Mouse (Mus musculus) liver, embryonic 15.5 days (tissue): ENCODE measurements around the gene Rcan2. TPM values are rescaled to one million over a fixed set of nuclear protein-coding genes. Genes with fewer than 3 reads are reported as not detected.
A peak's percentile ranks its signal among the peaks of the same experiment; 100 is the strongest.

Experiments used
- ATAC-seq: fragments of 200-750 bp; cut with Nextera tagmentation; 2 replicates; pipeline ENCODE4 v1.8.0; 2017; ENCODE audit warnings: moderate number of reproducible peaks, mild to moderate bottlenecking, moderate library complexity; ENCODE audit not compliant: insufficient read depth
- H3K27ac ChIP-seq: fragments of 300-500 bp; sonication (generic); replicated peaks from 2 replicates; pipeline ENCODE4 v1.5.1; 2015; ENCODE audit warnings: mild to moderate bottlenecking, inconsistent platforms
- H3K27me3 ChIP-seq: fragments of 300-500 bp; sonication (generic); 2 replicates; pipeline ENCODE4 v1.6.1; 2015; ENCODE audit warnings: mild to moderate bottlenecking, inconsistent platforms
- H3K36me3 ChIP-seq: fragments of 300-500 bp; sonication (generic); replicated peaks from 2 replicates; pipeline ENCODE4 v1.6.1; 2015; ENCODE audit warnings: moderate library complexity, mild to moderate bottlenecking, inconsistent platforms
- H3K4me1 ChIP-seq: fragments of 300-500 bp; sonication (generic); replicated peaks from 2 replicates; pipeline ENCODE4 v1.6.1; 2015; ENCODE audit warnings: inconsistent platforms
- H3K4me2 ChIP-seq: fragments of 300-500 bp; sonication (generic); 2 replicates; pipeline ENCODE4 v1.6.1; 2015; ENCODE audit warnings: moderate library complexity, mild to moderate bottlenecking, inconsistent platforms
- H3K4me3 ChIP-seq: fragments of 300-500 bp; sonication (generic); replicated peaks from 2 replicates; pipeline ENCODE4 v1.5.1; 2015; ENCODE audit warnings: mild to moderate bottlenecking, inconsistent platforms
- H3K9ac ChIP-seq: fragments of 300-500 bp; sonication (generic); 2 replicates; pipeline ENCODE4 v1.6.1; 2015; ENCODE audit warnings: moderate library complexity, mild to moderate bottlenecking, inconsistent platforms
- H3K9me3 ChIP-seq: fragments of 300-500 bp; sonication (generic); replicated peaks from 2 replicates; pipeline ENCODE4 v1.6.1; 2016; ENCODE audit warnings: inconsistent platforms
- WGBS: fragments of 180-500 bp; shearing (Covaris S2); methylation state at CpG from one replicate; pipeline ENCODE4 v1.1.7; 2015; ENCODE audit warnings: mixed read lengths; ENCODE audit not compliant: insufficient replicate concordance; 5-methylcytosine and 5-hydroxymethylcytosine counted together
- polyA plus RNA-seq: library from polyadenylated mRNA; unstranded; fragments of >200 nt; fragmentation: Nextera tagmentation; extraction: Ambion mirVana; gene quantifications from 2 replicates; pipeline ENCODE4 v1.2.1, GENCODE M21; 2015

Gene Rcan2
- polyA plus RNA-seq, 1 experiment from 2014 or later, result 0.83 TPM

GRCm38 (mm10) chr17:44077843-44078160 lies 276.7 kb downstream of the Rcan2 start:
- H3K9me3 ChIP-seq, result no peaks in the 10 kb centered on the region
- WGBS, result 43% methylated on average over 2 of the region's 2 CpGs
- H3K9ac ChIP-seq, result no peak overlapping the region
- no peak overlapping the region for H3K27ac ChIP-seq
- H3K27me3 ChIP-seq, result no peaks in the 10 kb centered on the region
- no peak overlapping the region for H3K4me2 ChIP-seq
- no peak overlapping the region for H3K4me3 ChIP-seq
- peaks cover 9% of the 10 kb centered on the region; the same call in 1 of the 2 replicates for H3K4me1 ChIP-seq
- no peaks in the 10 kb centered on the region for H3K36me3 ChIP-seq
- no peak for ATAC-seq

- Histone ChIP-seq H3K9me3 (no peaks in the 10 kb centered on the region), H3K27me3 (no peaks in the 10 kb centered on the region), H3K36me3 (no peaks in the 10 kb centered on the region), H3K4me3 (peak within 1 kb of the TSS; percentile 60), H3K9ac (peak within 1 kb of the TSS; percentile 28; the same call in 1 of the 2 replicates), H3K4me2 (peak within 1 kb of the TSS; percentile 75), H3K4me1 (peaks cover 9% of the 10 kb centered on the region; the same call in 1 of the 2 replicates), H3K27ac (peak within 1 kb of the TSS; percentile 76)
- under 1% methylated on average over 31 of the region's 31 CpGs for WGBS
- ATAC-seq, result peak; percentile 88
These were observed 277.6 kb downstream of the Rcan2 start, which contains the start of gene Enpp5 for GRCm38 (mm10) chr17:44078631-44079350. Gene Enpp5 (plus strand): TSS chr17:44078813.

GRCm38 (mm10) chr17:44083156-44083555 lies 282.0 kb downstream of the Rcan2 start:
- WGBS, result 58% methylated on average over 4 of the region's 4 CpGs
- no peaks in the 10 kb centered on the region for H3K36me3 ChIP-seq
- H3K4me3 ChIP-seq, result no peak overlapping the region
- H3K9ac ChIP-seq, result no peak overlapping the region
- no peak for ATAC-seq
- H3K9me3 ChIP-seq, result no peaks in the 10 kb centered on the region
- peaks cover 6% of the 10 kb centered on the region; the same call in 1 of the 2 replicates for H3K4me1 ChIP-seq
- no peak overlapping the region for H3K4me2 ChIP-seq
- H3K27me3 ChIP-seq, result no peaks in the 10 kb centered on the region
- H3K27ac ChIP-seq, result no peak overlapping the region

- Histone ChIP-seq H3K36me3 (no peaks in the 10 kb centered on the region), H3K27ac (no peak overlapping the region), H3K27me3 (no peaks in the 10 kb centered on the region), H3K9ac (no peak overlapping the region), H3K4me3 (no peak overlapping the region), H3K4me2 (no peak overlapping the region), H3K4me1 (no peaks in the 10 kb centered on the region), H3K9me3 (no peaks in the 10 kb centered on the region)
- WGBS, result 59% methylated on average over 3 of the region's 3 CpGs
- no peak for ATAC-seq
These were observed 287.1 kb downstream of the Rcan2 start for GRCm38 (mm10) chr17:44088226-44088625.

Other genes starting within 250 kb of the Rcan2 start
- gene Pla2g7, start 233.3 kb upstream of the Rcan2 start, polyA plus RNA-seq, result 22.6 and 28.1 TPM in 2 replicates
- not detected in 2 replicates for gene Tdrd6, start 171.1 kb upstream of the Rcan2 start, polyA plus RNA-seq
- 1.4 and 1.6 TPM in 2 replicates for gene Slc25a27, start 134.1 kb upstream of the Rcan2 start, polyA plus RNA-seq
- gene Cyp39a1, start 133.9 kb upstream of the Rcan2 start, polyA plus RNA-seq, result 9.6 and 10.2 TPM in 2 replicates